Mouse (Mus musculus): ENCODE results near the gene Abi2. TPM values are rescaled to one million over a fixed set of nuclear protein-coding genes. Genes with fewer than 3 reads are reported as not detected.

Abi2 gene
- polyA plus RNA-seq, 1 experiment from 2014 or later = 60.5 TPM

DNA sequence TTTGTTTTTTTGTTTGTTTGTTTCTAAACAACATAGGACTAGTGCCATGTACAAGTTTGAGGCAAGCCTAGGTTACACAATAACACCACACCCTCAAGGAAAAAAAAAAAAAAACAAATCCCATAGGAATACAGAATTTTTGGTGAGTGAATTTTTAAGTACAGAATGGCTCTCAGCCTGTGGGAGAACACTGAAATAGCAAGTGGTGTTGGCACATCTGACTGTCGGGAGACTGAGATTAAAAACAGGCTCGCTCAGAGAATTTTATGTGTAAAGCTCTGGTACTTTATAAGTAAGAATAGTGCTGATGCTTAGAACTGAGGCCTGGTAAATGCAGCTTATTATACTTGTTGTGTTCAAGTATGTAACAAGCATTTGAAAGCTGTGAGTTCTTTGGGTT lies 60.1 kb downstream of the Abi2 start:
- Histone ChIP-seq H3K4me3 (ENCODE audit: low read depth, low read length) (no peak overlapping the region), H3K9me3 (ENCODE audit: control insufficient read depth, low read length) (no peaks in the 10 kb centered on the region), H3K9ac (ENCODE audit: low read depth, low read length) (no peak overlapping the region), H3K4me2 (replicated peaks; ENCODE audit: low read depth, low read length) (no peak overlapping the region), H3K27ac (ENCODE audit: low read depth, low read length) (no peak overlapping the region), H3K27me3 (ENCODE audit: control insufficient read depth, insufficient read depth, low read length) (no peaks in the 10 kb centered on the region), H3K36me3 (ENCODE audit: control insufficient read depth, insufficient read depth, low read length) (0 out of 2 replicates have a peak, but pooled peaks cover 7% of the 10 kb centered on the region), H3K4me1 (replicated peaks; ENCODE audit: control insufficient read depth, insufficient read depth, low read length) (no peaks in the 10 kb centered on the region)
- DNase-seq (ENCODE audit: low spot score) = no peak
- 94% methylated on average over 2 of the region's 2 CpGs for WGBS
- ATAC-seq (ENCODE audit: low FRiP score) = no peak

DNA sequence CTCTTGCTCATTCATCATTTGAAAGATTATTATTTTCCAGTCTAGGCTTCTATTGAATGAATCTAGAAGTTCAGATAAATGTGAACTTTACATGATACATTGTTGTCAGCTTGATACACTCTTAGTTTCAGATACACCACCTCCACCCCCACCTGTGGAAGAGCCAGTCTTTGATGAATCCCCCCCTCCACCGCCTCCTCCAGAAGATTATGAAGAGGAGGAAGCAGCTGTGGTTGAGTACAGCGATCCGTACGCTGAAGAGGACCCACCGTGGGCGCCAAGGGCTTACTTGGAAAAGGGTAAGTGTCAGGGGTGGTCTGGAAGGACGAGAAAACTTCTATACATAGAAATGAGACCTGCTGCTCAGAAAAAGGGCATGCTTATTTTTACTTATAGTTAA lies 61.1 kb downstream of the Abi2 start:
- Histone ChIP-seq H3K36me3 (ENCODE audit: control insufficient read depth, insufficient read depth, low read length) (0 out of 2 replicates have a peak, but pooled peaks cover 7% of the 10 kb centered on the region), H3K27ac (ENCODE audit: low read depth, low read length) (no peak overlapping the region), H3K9ac (ENCODE audit: low read depth, low read length) (no peak overlapping the region), H3K4me3 (ENCODE audit: low read depth, low read length) (no peak overlapping the region), H3K4me2 (replicated peaks; ENCODE audit: low read depth, low read length) (no peak overlapping the region), H3K27me3 (ENCODE audit: control insufficient read depth, insufficient read depth, low read length) (no peaks in the 10 kb centered on the region), H3K9me3 (ENCODE audit: control insufficient read depth, low read length) (no peaks in the 10 kb centered on the region), H3K4me1 (replicated peaks; ENCODE audit: control insufficient read depth, insufficient read depth, low read length) (no peaks in the 10 kb centered on the region)
- WGBS = 94% methylated on average over 7 of the region's 7 CpGs
- DNase-seq (ENCODE audit: low spot score) (no peak), ATAC-seq (ENCODE audit: low FRiP score) (no peak)

DNA sequence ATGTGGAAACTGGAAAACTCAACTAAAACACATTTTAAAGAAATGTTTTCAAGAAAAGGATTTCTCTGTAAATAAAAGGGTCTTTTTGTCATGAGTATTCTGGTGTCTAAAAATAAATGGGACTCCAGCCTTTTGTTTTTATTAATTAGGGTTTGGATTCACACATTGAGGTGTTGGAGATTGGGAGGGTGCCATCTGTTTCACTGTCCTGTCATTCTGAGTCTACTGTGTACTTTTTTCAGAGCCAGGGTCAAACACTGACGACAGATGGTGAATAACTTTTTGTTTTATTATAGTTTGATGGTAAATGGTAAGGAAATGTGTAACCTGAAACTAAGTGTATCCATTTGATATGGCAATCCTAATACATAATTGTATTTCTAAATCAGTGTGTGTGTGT lies 72.1 kb downstream of the Abi2 start:
- Histone ChIP-seq H3K4me3 (ENCODE audit: low read depth, low read length) (no peak overlapping the region), H3K9ac (ENCODE audit: low read depth, low read length) (no peak overlapping the region), H3K27me3 (ENCODE audit: control insufficient read depth, insufficient read depth, low read length) (no peaks in the 10 kb centered on the region), H3K9me3 (ENCODE audit: control insufficient read depth, low read length) (no peaks in the 10 kb centered on the region), H3K36me3 (ENCODE audit: control insufficient read depth, insufficient read depth, low read length) (no peaks in the 10 kb centered on the region), H3K27ac (ENCODE audit: low read depth, low read length) (no peak overlapping the region), H3K4me1 (replicated peaks; ENCODE audit: control insufficient read depth, insufficient read depth, low read length) (no peaks in the 10 kb centered on the region), H3K4me2 (replicated peaks; ENCODE audit: low read depth, low read length) (no peak overlapping the region)
- 61% methylated on average over 1 of the region's 1 CpGs for WGBS
- ATAC-seq (ENCODE audit: low FRiP score) = no peak
- no peak for DNase-seq (ENCODE audit: low spot score)

DNA sequence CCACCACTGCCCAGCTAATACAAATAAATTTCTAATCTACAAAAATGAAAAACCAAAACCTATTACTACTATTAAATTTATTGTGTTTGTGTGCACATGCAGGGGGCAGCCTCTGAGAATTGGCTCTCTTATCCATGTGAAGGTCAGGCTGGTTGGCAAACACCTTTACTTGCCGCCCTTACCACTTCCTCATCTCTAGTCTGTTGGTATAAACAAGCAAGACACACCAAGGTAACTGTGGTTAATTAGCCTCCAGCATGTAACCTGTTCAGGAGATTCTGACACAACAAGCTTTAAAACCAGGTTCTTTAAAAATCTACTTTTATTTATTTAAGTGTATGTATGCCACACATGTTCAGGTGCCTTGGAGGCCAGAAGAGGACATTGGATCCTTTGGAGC lies 73.5 kb downstream of the Abi2 start:
- DNase-seq (ENCODE audit: low spot score) = no peak
- Histone ChIP-seq H3K4me3 (ENCODE audit: low read depth, low read length) (no peak overlapping the region), H3K4me2 (replicated peaks; ENCODE audit: low read depth, low read length) (no peak overlapping the region), H3K36me3 (ENCODE audit: control insufficient read depth, insufficient read depth, low read length) (no peaks in the 10 kb centered on the region), H3K9ac (ENCODE audit: low read depth, low read length) (no peak overlapping the region), H3K9me3 (ENCODE audit: control insufficient read depth, low read length) (no peaks in the 10 kb centered on the region), H3K27ac (ENCODE audit: low read depth, low read length) (no peak overlapping the region), H3K4me1 (replicated peaks; ENCODE audit: control insufficient read depth, insufficient read depth, low read length) (no peaks in the 10 kb centered on the region), H3K27me3 (ENCODE audit: control insufficient read depth, insufficient read depth, low read length) (no peaks in the 10 kb centered on the region)
- ATAC-seq (ENCODE audit: low FRiP score) = no peak
- WGBS = 94% methylated on average over 1 of the region's 1 CpGs

DNA sequence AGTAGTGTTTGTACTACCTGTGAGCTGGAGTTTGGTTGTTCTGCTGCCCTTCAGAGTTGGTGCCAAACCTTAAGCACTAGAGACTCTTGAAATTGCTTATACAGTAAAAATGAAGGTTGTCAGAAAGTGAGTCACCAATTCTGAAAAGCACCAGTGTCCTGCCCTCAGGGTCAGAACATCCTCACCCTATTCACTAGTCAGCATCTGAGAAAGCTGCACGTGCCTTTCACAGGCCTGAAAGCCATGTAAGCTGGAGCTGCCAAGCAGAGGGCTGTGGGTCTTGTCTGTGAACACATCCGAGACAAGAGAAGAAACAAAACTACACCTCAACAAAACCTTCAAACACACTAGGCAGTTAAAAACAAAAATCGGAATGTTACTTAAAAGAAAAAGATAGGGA lies 76.2 kb downstream of the Abi2 start:
- H3K4me3 ChIP-seq (ENCODE audit: low read depth, low read length) = no peak overlapping the region
- WGBS = 81% methylated on average over 3 of the region's 3 CpGs
- H3K27me3 ChIP-seq (ENCODE audit: control insufficient read depth, insufficient read depth, low read length) = no peaks in the 10 kb centered on the region
- H3K36me3 ChIP-seq (ENCODE audit: control insufficient read depth, insufficient read depth, low read length) = no peaks in the 10 kb centered on the region
- no peaks in the 10 kb centered on the region for H3K4me1 ChIP-seq (replicated peaks; ENCODE audit: control insufficient read depth, insufficient read depth, low read length)
- ATAC-seq (ENCODE audit: low FRiP score) (no peak), DNase-seq (ENCODE audit: low spot score) (no peak)
- H3K4me2 ChIP-seq (replicated peaks; ENCODE audit: low read depth, low read length) = no peak overlapping the region
- no peak overlapping the region for H3K9ac ChIP-seq (ENCODE audit: low read depth, low read length)
- no peaks in the 10 kb centered on the region for H3K9me3 ChIP-seq (ENCODE audit: control insufficient read depth, low read length)
- H3K27ac ChIP-seq (ENCODE audit: low read depth, low read length) = no peak overlapping the region

DNA sequence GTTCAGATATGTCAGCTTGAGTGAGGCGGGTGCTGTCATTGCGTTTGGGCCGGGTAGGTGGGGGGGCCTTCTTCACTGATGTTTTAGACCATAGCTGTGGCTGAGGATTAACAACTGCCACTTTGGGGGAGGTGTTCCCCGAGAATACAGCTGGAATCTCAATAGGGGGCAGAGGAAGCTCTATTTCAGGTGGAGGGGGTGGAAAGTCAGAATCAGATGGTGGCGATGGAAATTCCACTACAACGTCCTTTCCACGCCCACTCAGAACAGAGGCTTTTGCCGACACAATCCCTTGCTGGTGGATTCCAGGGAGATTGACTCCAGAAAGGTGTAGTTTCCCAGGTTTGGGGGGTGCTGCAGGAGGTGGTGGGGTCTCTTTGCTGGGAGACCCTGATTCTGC lies 79.2 kb downstream of the Abi2 start:
- DNase-seq (ENCODE audit: low spot score) (no peak), ATAC-seq (ENCODE audit: low FRiP score) (no peak)
- 87% methylated on average over 8 of the region's 8 CpGs for WGBS
- H3K36me3 ChIP-seq (ENCODE audit: control insufficient read depth, insufficient read depth, low read length) = 0 out of 2 replicates have a peak, but pooled peaks cover 2% of the 10 kb centered on the region
- no peaks in the 10 kb centered on the region for H3K27me3 ChIP-seq (ENCODE audit: control insufficient read depth, insufficient read depth, low read length)
- no peak overlapping the region for H3K9ac ChIP-seq (ENCODE audit: low read depth, low read length)
- H3K9me3 ChIP-seq (ENCODE audit: control insufficient read depth, low read length) = no peaks in the 10 kb centered on the region
- no peak overlapping the region for H3K27ac ChIP-seq (ENCODE audit: low read depth, low read length)
- no peaks in the 10 kb centered on the region for H3K4me1 ChIP-seq (replicated peaks; ENCODE audit: control insufficient read depth, insufficient read depth, low read length)
- H3K4me2 ChIP-seq (replicated peaks; ENCODE audit: low read depth, low read length) = no peak overlapping the region
- H3K4me3 ChIP-seq (ENCODE audit: low read depth, low read length) = no peak overlapping the region

DNA sequence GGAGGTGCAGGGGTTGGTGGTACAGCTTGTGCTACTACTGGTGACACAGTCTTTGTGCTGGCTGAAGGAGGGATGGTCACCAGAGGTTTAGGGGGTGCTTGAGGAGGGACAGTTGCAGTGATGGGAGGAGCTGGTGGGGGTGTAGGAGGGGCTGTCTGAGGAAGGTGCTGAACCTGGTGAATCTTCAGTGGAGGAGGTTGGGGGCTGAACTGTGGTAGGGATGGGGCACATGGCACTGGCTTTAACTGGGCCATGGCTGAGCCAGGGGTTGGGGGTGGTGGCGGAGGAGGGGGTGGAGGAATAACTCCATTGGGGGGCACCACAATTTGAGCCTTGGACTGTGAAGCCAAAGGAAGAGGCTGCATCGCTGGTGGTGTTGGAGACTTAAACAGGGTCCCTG lies 80.2 kb downstream of the Abi2 start:
- H3K9me3 ChIP-seq (ENCODE audit: control insufficient read depth, low read length) = no peaks in the 10 kb centered on the region
- no peak overlapping the region for H3K4me3 ChIP-seq (ENCODE audit: low read depth, low read length)
- ATAC-seq (ENCODE audit: low FRiP score) (no peak), DNase-seq (ENCODE audit: low spot score) (no peak)
- WGBS = 88% methylated on average over 2 of the region's 2 CpGs
- H3K36me3 ChIP-seq (ENCODE audit: control insufficient read depth, insufficient read depth, low read length) = 0 out of 2 replicates have a peak, but pooled peaks cover 2% of the 10 kb centered on the region
- no peak overlapping the region for H3K27ac ChIP-seq (ENCODE audit: low read depth, low read length)
- H3K4me1 ChIP-seq (replicated peaks; ENCODE audit: control insufficient read depth, insufficient read depth, low read length) = no peaks in the 10 kb centered on the region
- no peak overlapping the region for H3K4me2 ChIP-seq (replicated peaks; ENCODE audit: low read depth, low read length)
- H3K27me3 ChIP-seq (ENCODE audit: control insufficient read depth, insufficient read depth, low read length) = no peaks in the 10 kb centered on the region
- H3K9ac ChIP-seq (ENCODE audit: low read depth, low read length) = no peak overlapping the region

DNA sequence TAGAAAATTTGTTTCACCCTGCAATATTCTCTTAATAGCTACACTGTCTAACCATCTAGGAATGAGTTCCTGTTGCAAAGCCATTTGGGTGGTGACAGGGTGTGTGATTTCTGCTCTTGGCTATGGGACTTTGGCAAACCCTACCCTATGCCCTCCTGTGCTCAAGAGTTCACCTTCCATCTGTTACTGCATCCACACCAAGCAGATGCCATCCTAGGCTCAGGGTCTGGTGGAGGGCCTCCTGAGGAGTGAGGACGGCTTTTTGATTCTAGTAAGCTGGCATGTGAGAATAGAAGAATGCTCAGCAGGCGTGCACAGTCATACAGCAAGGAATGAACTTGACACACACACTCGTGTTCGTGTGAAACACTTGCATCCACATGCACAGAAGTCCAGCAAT lies 81.1 kb downstream of the Abi2 start:
- Histone ChIP-seq H3K27ac (ENCODE audit: low read depth, low read length) (no peak overlapping the region), H3K4me2 (replicated peaks; ENCODE audit: low read depth, low read length) (no peak overlapping the region), H3K27me3 (ENCODE audit: control insufficient read depth, insufficient read depth, low read length) (no peaks in the 10 kb centered on the region), H3K9me3 (ENCODE audit: control insufficient read depth, low read length) (no peaks in the 10 kb centered on the region), H3K4me1 (replicated peaks; ENCODE audit: control insufficient read depth, insufficient read depth, low read length) (no peaks in the 10 kb centered on the region), H3K9ac (ENCODE audit: low read depth, low read length) (no peak overlapping the region), H3K36me3 (ENCODE audit: control insufficient read depth, insufficient read depth, low read length) (0 out of 2 replicates have a peak, but pooled peaks cover 2% of the 10 kb centered on the region), H3K4me3 (ENCODE audit: low read depth, low read length) (no peak overlapping the region)
- DNase-seq (ENCODE audit: low spot score) (no peak), ATAC-seq (ENCODE audit: low FRiP score) (no peak)
- 86% methylated on average over 4 of the region's 4 CpGs for WGBS

DNA sequence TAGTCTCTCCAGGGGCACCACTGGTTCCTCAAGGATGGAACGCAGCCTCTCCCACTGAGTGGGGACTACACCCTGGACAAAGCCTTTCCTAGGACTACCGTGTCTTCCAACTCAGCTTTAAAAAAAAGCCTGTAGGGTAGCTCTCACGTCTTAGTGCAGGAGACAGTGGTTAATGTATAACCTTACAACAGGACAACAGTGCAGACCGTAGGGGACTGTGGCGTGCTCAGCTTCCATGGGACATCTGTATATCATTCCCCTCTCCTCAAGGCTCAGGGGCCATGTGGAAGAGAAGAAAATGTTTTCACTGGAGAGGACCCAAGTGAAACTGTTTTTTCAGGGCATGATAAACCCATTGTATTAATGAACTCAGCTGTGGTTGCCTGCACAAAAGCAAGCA lies 83.0 kb downstream of the Abi2 start:
- Histone ChIP-seq H3K4me1 (replicated peaks; ENCODE audit: control insufficient read depth, insufficient read depth, low read length) (no peaks in the 10 kb centered on the region), H3K9ac (ENCODE audit: low read depth, low read length) (no peak overlapping the region), H3K27ac (ENCODE audit: low read depth, low read length) (no peak overlapping the region), H3K36me3 (ENCODE audit: control insufficient read depth, insufficient read depth, low read length) (0 out of 2 replicates have a peak, but pooled peaks cover 2% of the 10 kb centered on the region), H3K9me3 (ENCODE audit: control insufficient read depth, low read length) (no peaks in the 10 kb centered on the region), H3K4me3 (ENCODE audit: low read depth, low read length) (no peak overlapping the region), H3K27me3 (ENCODE audit: control insufficient read depth, insufficient read depth, low read length) (no peaks in the 10 kb centered on the region), H3K4me2 (replicated peaks; ENCODE audit: low read depth, low read length) (no peak overlapping the region)
- DNase-seq (ENCODE audit: low spot score) = no peak
- 65% methylated on average over 5 of the region's 5 CpGs for WGBS
- ATAC-seq (ENCODE audit: low FRiP score) = no peak

All from hindbrain, embryonic 11.5 days (tissue).